Mouse (Mus musculus): Measurements from ENCODE around the gene Farp1. TPM values are rescaled to one million over a fixed set of nuclear protein-coding genes. Genes with fewer than 3 reads are reported as not detected.

Gene Farp1
- polyA plus RNA-seq, 2 experiments, result 43.3 to 78.5 TPM

DNA sequence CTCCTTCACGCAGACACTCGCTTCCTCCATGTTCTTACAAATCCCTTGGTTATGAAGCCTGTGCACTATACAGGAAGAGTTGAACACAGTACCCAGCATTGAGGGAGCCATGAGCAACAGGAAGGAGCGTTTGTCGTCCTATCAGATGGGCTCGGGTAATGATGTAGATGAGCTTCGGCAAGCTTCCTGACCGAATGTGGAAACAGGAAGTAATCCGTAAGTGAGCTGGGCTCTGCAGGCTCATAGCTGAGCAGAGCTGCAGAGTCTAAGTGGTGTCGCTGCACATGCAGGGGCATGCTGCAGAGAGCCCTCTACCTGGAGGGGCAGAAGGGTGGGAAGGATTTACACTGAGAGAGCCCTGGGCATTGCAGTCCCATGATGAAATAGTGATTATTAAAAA lies 140.4 kb downstream of the Farp1 start:
- Histone ChIP-seq H3K27me3 (ENCODE audit: control insufficient read depth, insufficient read depth, low read length) (no peaks in the 10 kb centered on the region), H3K4me3 (replicated peaks; ENCODE audit: low read length) (no peak overlapping the region), H3K4me1 (ENCODE audit: control insufficient read depth, insufficient read depth, low read length) (peaks cover 57% of the 10 kb centered on the region), H3K9me3 (ENCODE audit: control insufficient read depth, low read length) (no peaks in the 10 kb centered on the region), H3K4me2 (replicated peaks; ENCODE audit: low read depth, low read length, severe bottlenecking) (no peak overlapping the region), H3K36me3 (ENCODE audit: control insufficient read depth, insufficient read depth, low read length) (no peaks in the 10 kb centered on the region), H3K9ac (ENCODE audit: low read depth, low read length, severe bottlenecking) (no peak overlapping the region), H3K27ac (replicated peaks; ENCODE audit: low read depth, low read length) (no peak overlapping the region)
- WGBS, result 58% methylated on average over 9 of the region's 9 CpGs
- DNase-seq (ENCODE audit: low spot score), result no peak
- ATAC-seq (ENCODE audit: low FRiP score, low read depth), result no peak
- TF ChIP-seq POLR2A (IDR thresholded peaks at IDR 0.05; ENCODE audit: borderline replicate concordance, extremely low read depth, insufficient read depth, insufficient read length), result no peak

DNA sequence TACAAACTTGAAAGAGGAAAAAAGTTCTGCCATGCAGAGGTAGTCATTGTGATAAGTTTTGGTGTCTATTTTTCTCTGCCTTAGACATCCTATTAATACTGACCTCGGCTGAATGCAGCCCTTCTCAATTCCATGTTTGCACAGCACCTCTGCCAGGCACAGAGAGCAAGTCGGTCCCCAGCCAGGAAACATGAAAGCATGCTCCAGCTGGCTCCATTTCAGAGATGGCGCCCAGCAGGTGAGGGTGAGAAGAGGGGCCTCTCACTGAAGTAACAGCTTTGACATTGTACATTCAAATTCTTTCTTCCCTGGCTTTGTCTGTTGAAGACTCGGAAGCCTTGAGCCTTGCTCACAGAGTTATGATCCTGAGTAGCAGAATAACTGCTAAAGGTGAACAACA lies 140.9 kb downstream of the Farp1 start:
- Histone ChIP-seq H3K9me3 (ENCODE audit: control insufficient read depth, low read length) (no peaks in the 10 kb centered on the region), H3K9ac (ENCODE audit: low read depth, low read length, severe bottlenecking) (no peak overlapping the region), H3K4me3 (replicated peaks; ENCODE audit: low read length) (no peak overlapping the region), H3K4me1 (ENCODE audit: control insufficient read depth, insufficient read depth, low read length) (peaks cover 53% of the 10 kb centered on the region), H3K4me2 (replicated peaks; ENCODE audit: low read depth, low read length, severe bottlenecking) (no peak overlapping the region), H3K36me3 (ENCODE audit: control insufficient read depth, insufficient read depth, low read length) (no peaks in the 10 kb centered on the region), H3K27me3 (ENCODE audit: control insufficient read depth, insufficient read depth, low read length) (no peaks in the 10 kb centered on the region), H3K27ac (replicated peaks; ENCODE audit: low read depth, low read length) (no peak overlapping the region)
- ATAC-seq (ENCODE audit: low FRiP score, low read depth) (no peak), DNase-seq (ENCODE audit: low spot score) (no peak)
- TF ChIP-seq POLR2A (IDR thresholded peaks at IDR 0.05; ENCODE audit: borderline replicate concordance, extremely low read depth, insufficient read depth, insufficient read length), result no peak
- 46% methylated on average over 4 of the region's 4 CpGs for WGBS

DNA sequence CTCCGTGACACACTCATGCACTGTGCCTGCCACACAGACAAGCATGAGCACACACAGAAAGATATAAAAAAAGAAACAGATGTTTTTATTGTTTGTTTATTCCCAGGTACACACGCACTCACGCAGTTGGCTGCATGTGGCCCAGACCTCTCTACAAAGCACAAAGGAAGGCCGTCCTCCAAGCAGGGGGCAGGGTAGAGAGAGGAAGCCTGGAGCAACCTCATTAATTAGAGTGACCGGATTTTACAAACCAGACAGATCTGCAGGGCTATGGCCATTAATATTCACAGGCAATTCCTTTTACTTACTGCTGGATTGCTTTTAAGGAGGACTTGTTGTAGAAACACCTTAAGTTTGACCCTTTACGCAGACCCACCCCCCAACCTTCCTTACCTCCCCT lies 142.9 kb downstream of the Farp1 start:
- no peaks in the 10 kb centered on the region for H3K27me3 ChIP-seq (ENCODE audit: control insufficient read depth, insufficient read depth, low read length)
- no peaks in the 10 kb centered on the region for H3K9me3 ChIP-seq (ENCODE audit: control insufficient read depth, low read length)
- H3K4me1 ChIP-seq (ENCODE audit: control insufficient read depth, insufficient read depth, low read length), result peaks cover 47% of the 10 kb centered on the region
- no peak for ATAC-seq (ENCODE audit: low FRiP score, low read depth)
- H3K9ac ChIP-seq (ENCODE audit: low read depth, low read length, severe bottlenecking), result no peak overlapping the region
- H3K4me2 ChIP-seq (replicated peaks; ENCODE audit: low read depth, low read length, severe bottlenecking), result no peak overlapping the region
- 39% methylated on average over 6 of the region's 6 CpGs for WGBS
- TF ChIP-seq POLR2A (IDR thresholded peaks at IDR 0.05; ENCODE audit: borderline replicate concordance, extremely low read depth, insufficient read depth, insufficient read length), result no peak
- DNase-seq (ENCODE audit: low spot score), result no peak
- no peak overlapping the region for H3K4me3 ChIP-seq (replicated peaks; ENCODE audit: low read length)
- H3K36me3 ChIP-seq (ENCODE audit: control insufficient read depth, insufficient read depth, low read length), result no peaks in the 10 kb centered on the region
- H3K27ac ChIP-seq (replicated peaks; ENCODE audit: low read depth, low read length), result no peak overlapping the region

DNA sequence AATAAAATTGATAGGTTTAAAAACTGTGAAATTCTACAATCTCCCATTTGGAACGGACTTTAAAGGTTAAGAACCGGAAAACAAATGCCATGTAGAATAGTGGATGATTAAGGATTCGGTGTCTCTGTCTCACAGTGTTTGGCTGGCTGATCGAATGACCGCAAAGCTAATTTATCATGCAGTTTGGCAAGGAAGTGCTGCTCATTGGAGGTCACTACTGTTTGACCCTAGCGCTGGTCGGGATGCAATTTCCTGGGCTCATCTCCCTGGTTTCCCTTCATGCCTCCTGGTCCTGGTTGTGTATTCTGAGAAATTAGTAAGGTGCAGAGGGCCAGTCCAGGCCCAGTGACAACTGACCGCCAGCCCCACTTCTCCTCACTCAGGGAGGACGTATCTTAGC lies 145.6 kb downstream of the Farp1 start:
- H3K4me1 ChIP-seq (ENCODE audit: control insufficient read depth, insufficient read depth, low read length), result peaks cover 33% of the 10 kb centered on the region
- H3K9me3 ChIP-seq (ENCODE audit: control insufficient read depth, low read length), result no peaks in the 10 kb centered on the region
- no peak overlapping the region for H3K4me2 ChIP-seq (replicated peaks; ENCODE audit: low read depth, low read length, severe bottlenecking)
- no peak for TF ChIP-seq POLR2A (IDR thresholded peaks at IDR 0.05; ENCODE audit: borderline replicate concordance, extremely low read depth, insufficient read depth, insufficient read length)
- DNase-seq (ENCODE audit: low spot score), result no peak
- no peak overlapping the region for H3K9ac ChIP-seq (ENCODE audit: low read depth, low read length, severe bottlenecking)
- H3K27me3 ChIP-seq (ENCODE audit: control insufficient read depth, insufficient read depth, low read length), result no peaks in the 10 kb centered on the region
- H3K27ac ChIP-seq (replicated peaks; ENCODE audit: low read depth, low read length), result no peak overlapping the region
- no peak overlapping the region for H3K4me3 ChIP-seq (replicated peaks; ENCODE audit: low read length)
- H3K36me3 ChIP-seq (ENCODE audit: control insufficient read depth, insufficient read depth, low read length), result no peaks in the 10 kb centered on the region
- no peak for ATAC-seq (ENCODE audit: low FRiP score, low read depth)
- WGBS, result 70% methylated on average over 9 of the region's 9 CpGs

DNA sequence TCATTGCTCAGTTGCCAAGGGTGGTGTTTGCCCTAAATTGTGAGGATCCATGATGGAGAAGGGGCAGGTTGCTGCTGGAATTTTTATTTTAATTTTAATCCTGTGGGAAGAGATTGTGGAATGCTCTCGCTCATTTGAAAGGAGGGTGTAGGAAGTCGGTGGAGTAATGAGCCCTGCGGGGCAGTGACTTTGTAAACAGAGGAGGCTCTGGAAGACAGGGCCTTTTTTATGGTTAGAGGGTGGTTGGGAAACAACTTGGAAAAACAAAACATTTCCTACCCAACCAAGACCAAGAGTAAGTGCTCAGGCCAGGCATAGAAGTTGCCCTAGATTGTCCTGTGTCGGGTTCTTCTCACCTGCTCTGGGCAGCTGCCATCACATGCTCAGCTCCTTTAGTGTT lies 146.8 kb downstream of the Farp1 start:
- ATAC-seq (ENCODE audit: low FRiP score, low read depth) (no peak), DNase-seq (ENCODE audit: low spot score) (no peak)
- WGBS, result 43% methylated on average over 4 of the region's 4 CpGs
- no peak overlapping the region for H3K4me2 ChIP-seq (replicated peaks; ENCODE audit: low read depth, low read length, severe bottlenecking)
- no peaks in the 10 kb centered on the region for H3K27me3 ChIP-seq (ENCODE audit: control insufficient read depth, insufficient read depth, low read length)
- H3K4me1 ChIP-seq (ENCODE audit: control insufficient read depth, insufficient read depth, low read length), result peaks cover 29% of the 10 kb centered on the region
- no peak overlapping the region for H3K9ac ChIP-seq (ENCODE audit: low read depth, low read length, severe bottlenecking)
- no peak overlapping the region for H3K4me3 ChIP-seq (replicated peaks; ENCODE audit: low read length)
- H3K36me3 ChIP-seq (ENCODE audit: control insufficient read depth, insufficient read depth, low read length), result peaks cover 2% of the 10 kb centered on the region
- H3K9me3 ChIP-seq (ENCODE audit: control insufficient read depth, low read length), result no peaks in the 10 kb centered on the region
- no peak overlapping the region for H3K27ac ChIP-seq (replicated peaks; ENCODE audit: low read depth, low read length)
- TF ChIP-seq POLR2A (IDR thresholded peaks at IDR 0.05; ENCODE audit: borderline replicate concordance, extremely low read depth, insufficient read depth, insufficient read length), result no peak

DNA sequence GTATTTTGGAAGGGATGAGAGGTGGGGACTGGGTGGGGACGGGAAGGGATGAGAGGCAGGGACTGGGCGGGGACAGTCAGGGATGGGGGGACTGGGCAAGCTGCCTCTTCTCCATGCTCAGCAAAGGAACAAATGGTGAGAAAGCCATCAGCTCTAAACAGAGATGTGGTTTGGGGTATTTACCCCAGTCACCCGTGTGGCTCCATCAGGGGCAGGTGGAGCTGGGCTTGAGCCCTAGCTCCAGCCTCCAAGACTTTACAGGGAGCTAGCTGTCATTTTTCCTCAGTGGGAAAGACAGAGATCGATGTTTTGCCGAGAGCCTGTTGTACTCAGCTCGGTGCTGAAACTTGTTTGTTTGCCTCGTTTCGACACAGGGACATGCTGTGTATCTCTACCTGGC lies 148.0 kb downstream of the Farp1 start:
- no peak overlapping the region for H3K27ac ChIP-seq (replicated peaks; ENCODE audit: low read depth, low read length)
- H3K4me3 ChIP-seq (replicated peaks; ENCODE audit: low read length), result no peak overlapping the region
- peaks cover 25% of the 10 kb centered on the region for H3K4me1 ChIP-seq (ENCODE audit: control insufficient read depth, insufficient read depth, low read length)
- H3K4me2 ChIP-seq (replicated peaks; ENCODE audit: low read depth, low read length, severe bottlenecking), result no peak overlapping the region
- H3K27me3 ChIP-seq (ENCODE audit: control insufficient read depth, insufficient read depth, low read length), result no peaks in the 10 kb centered on the region
- H3K36me3 ChIP-seq (ENCODE audit: control insufficient read depth, insufficient read depth, low read length), result peaks cover 13% of the 10 kb centered on the region
- H3K9me3 ChIP-seq (ENCODE audit: control insufficient read depth, low read length), result no peaks in the 10 kb centered on the region
- H3K9ac ChIP-seq (ENCODE audit: low read depth, low read length, severe bottlenecking), result no peak overlapping the region
- 59% methylated on average over 8 of the region's 8 CpGs for WGBS
- DNase-seq (ENCODE audit: low spot score) (no peak), ATAC-seq (ENCODE audit: low FRiP score, low read depth) (no peak)
- TF ChIP-seq POLR2A (IDR thresholded peaks at IDR 0.05; ENCODE audit: borderline replicate concordance, extremely low read depth, insufficient read depth, insufficient read length), result no peak

Measured in limb, embryonic 14.5 days (tissue).